Mouse (Mus musculus) gastrocnemius, postnatal 14 days (tissue): ENCODE measurements around the gene Gramd1a. TPM values are rescaled to one million over a fixed set of nuclear protein-coding genes. Genes with fewer than 3 reads are reported as not detected.

ENCODE experiments used
- DNase-seq: peaks from one replicate; pipeline ENCODE4 v3.0.0; 2021; ENCODE audit warnings: mixed read lengths
- intact Hi-C: fragments of 180-260 bp; cut with DNase I; formaldehyde crosslinking; loops from one replicate; pipeline ENCODE4 v1.15.1; 2025; ENCODE audit warnings: low total_unique reads
- total RNA-seq, 2 experiments: library from RNA; stranded (reverse); gene quantifications; 2 replicates each; pipeline ENCODE4 v1.2.3; 2021

The Gramd1a gene
- total RNA-seq, 2 experiments from 2014 or later = 23.9 to 36.8 TPM

- intact Hi-C loops = no loop called here
Measured at GRCm38 (mm10) chr7:31153536-31154320, 2.0 kb downstream of the Gramd1a start.

GRCm38 (mm10) chr7:31151301-31152241 lies 4.1 kb downstream of the Gramd1a start:
- intact Hi-C loops = no loop called here

More at GRCm38 (mm10) chr7:31153536-31154320, 2.0 kb downstream of the Gramd1a start:
- DNase-seq = no peak

GRCm38 (mm10) chr7:31150566-31151300 lies 5.0 kb downstream of the Gramd1a start:
- peak; percentile 92 for DNase-seq
- intact Hi-C loops = no loop called here

More at GRCm38 (mm10) chr7:31151301-31152241, 4.1 kb downstream of the Gramd1a start:
- peak; percentile 69 for DNase-seq

GRCm38 (mm10) chr7:31149751-31150565 lies 5.7 kb downstream of the Gramd1a start:
- no peak for DNase-seq
- intact Hi-C loops = loop anchor here (2.0 kb wide), 1 partner anchor 23 kb away; the partner anchor contains the start of gene Scn1b

GRCm38 (mm10) chr7:31149271-31149670 lies 6.4 kb downstream of the Gramd1a start:
- no peak for DNase-seq
- intact Hi-C loops = loop anchor here (2.0 kb wide), 1 partner anchor 22 kb away; the partner anchor contains the start of gene Scn1b

- peak; percentile 80 for DNase-seq
- intact Hi-C loops = loop anchor here (2.0 kb wide), 1 partner anchor 22 kb away; the partner anchor contains the start of gene Scn1b
Measured at GRCm38 (mm10) chr7:31148756-31149155, 6.9 kb downstream of the Gramd1a start.

- no peak for DNase-seq
- intact Hi-C loops = loop anchor here (2.0 kb wide), 1 partner anchor 21 kb away; the partner anchor contains the start of gene Scn1b
Measured at GRCm38 (mm10) chr7:31148086-31148485, 7.6 kb downstream of the Gramd1a start.

GRCm38 (mm10) chr7:31145596-31146160 lies 10.0 kb downstream of the Gramd1a start:
- intact Hi-C loops = no loop called here
- no peak for DNase-seq

- intact Hi-C loops = loop anchor here (5.0 kb wide), 1 partner anchor 32 kb away; no protein-coding TSS in a partner anchor
Measured at GRCm38 (mm10) chr7:31144886-31145285, 10.8 kb downstream of the Gramd1a start.

GRCm38 (mm10) chr7:31140941-31141340 lies 14.8 kb downstream of the Gramd1a start:
- intact Hi-C loops = loop anchor here (5.0 kb wide), 1 partner anchor 36 kb away; no protein-coding TSS in a partner anchor
- DNase-seq = no peak

More at GRCm38 (mm10) chr7:31144886-31145285, 10.8 kb downstream of the Gramd1a start:
- DNase-seq = no peak

- intact Hi-C loops = loop anchor here (5.0 kb wide), 1 partner anchor 37 kb away; no protein-coding TSS in a partner anchor
- DNase-seq = no peak
Measured at GRCm38 (mm10) chr7:31140302-31140701, 15.4 kb downstream of the Gramd1a start.

GRCm38 (mm10) chr7:31139765-31140164 lies 15.9 kb downstream of the Gramd1a start:
- DNase-seq = peak; percentile 64
- intact Hi-C loops = loop anchor here (5.0 kb wide), 1 partner anchor 38 kb away; no protein-coding TSS in a partner anchor

- intact Hi-C loops = no loop called here
- DNase-seq = no peak
Measured at GRCm38 (mm10) chr7:31135717-31136116, 20.0 kb downstream of the Gramd1a start.

- intact Hi-C loops = loop anchor here (5.0 kb wide), 1 partner anchor 40 kb away; no protein-coding TSS in a partner anchor
- no peak for DNase-seq
Measured at GRCm38 (mm10) chr7:31131866-31132265, 23.8 kb downstream of the Gramd1a start.

- DNase-seq = peak; percentile 59
- intact Hi-C loops = loop anchor here (5.0 kb wide), 1 partner anchor 41 kb away; no protein-coding TSS in a partner anchor
Measured at GRCm38 (mm10) chr7:31130841-31131240, 24.9 kb downstream of the Gramd1a start.

GRCm38 (mm10) chr7:31130197-31130596 lies 25.5 kb downstream of the Gramd1a start:
- intact Hi-C loops = loop anchor here (5.0 kb wide), 1 partner anchor 42 kb away; no protein-coding TSS in a partner anchor
- no peak for DNase-seq

GRCm38 (mm10) chr7:31128157-31128705 lies 27.5 kb downstream of the Gramd1a start:
- intact Hi-C loops = no loop called here
- peak; percentile 62 for DNase-seq
